Mouse (Mus musculus) embryonic fibroblast, embryonic 13.5 days (primary cell): ENCODE measurements around the gene Thada.

Experiments
- CTCF ChIP-seq: IDR thresholded peaks from 2 replicates; pipeline ENCODE4 v1.5.1; 2011; ENCODE audit warnings: mild to moderate bottlenecking, control low read depth, low read length, moderate library complexity, borderline replicate concordance; ENCODE audit not compliant: insufficient read depth
- POLR2A ChIP-seq: IDR thresholded peaks from 2 replicates; pipeline ENCODE4 v1.6.1; 2011; ENCODE audit warnings: low read depth, mild to moderate bottlenecking, control low read depth, low read length, moderate library complexity

DNA sequence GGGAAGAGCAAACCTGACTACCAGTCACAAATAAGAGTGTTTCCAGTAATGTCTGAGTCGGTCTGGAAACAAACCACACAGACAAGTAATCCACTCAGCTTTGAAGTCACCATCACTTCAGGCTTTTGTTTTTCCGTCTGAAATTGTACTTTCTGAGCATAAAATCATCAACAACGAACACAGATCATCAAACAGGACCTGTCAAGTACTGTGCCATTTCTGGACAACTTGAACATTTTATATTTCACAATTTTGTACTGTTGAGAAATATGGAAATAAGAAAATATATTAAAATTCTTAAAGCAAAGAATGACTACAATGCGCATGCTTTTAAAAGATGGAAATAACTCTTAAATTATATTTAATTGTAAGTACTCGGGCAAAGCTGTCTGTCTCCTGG, 161.9 kb downstream of the Thada start:
- no peak for TF ChIP-seq POLR2A
- no peak for TF ChIP-seq CTCF
